Mouse (Mus musculus): ENCODE measurements around the gene Hccs. TPM values are rescaled to one million over a fixed set of nuclear protein-coding genes. Genes with fewer than 3 reads are reported as not detected.

Gene Hccs
- total RNA-seq, 2 experiments from 2014 or later: 31.5 to 39.3 TPM

- ATAC-seq (ENCODE audit: poor library complexity, severe bottlenecking): no peak
Observed at GRCm38 (mm10) chrX:169210019-169210418, 110.2 kb downstream of the Hccs start.

Other genes starting within 250 kb of the Hccs start
- gene Amelx, start 133.2 kb downstream of the Hccs start, total RNA-seq (2015): not detected in 2 replicates
- not detected in 2 replicates for gene Amelx, start 133.2 kb downstream of the Hccs start, total RNA-seq (2017)